Mouse (Mus musculus) embryonic facial prominence, embryonic 11.5 days (tissue): ENCODE data around the gene Fam187b. TPM values are rescaled to one million over a fixed set of nuclear protein-coding genes. Genes with fewer than 3 reads are reported as not detected.

Source experiments
- polyA plus RNA-seq: library from polyadenylated mRNA; unstranded; fragments of >200 nt; fragmentation: Nextera tagmentation; extraction: Ambion mirVana; gene quantifications from 2 replicates; pipeline ENCODE4 v1.2.1, GENCODE M21; 2014

The Fam187b gene
- polyA plus RNA-seq, 1 experiment from 2014 or later: 1.8 TPM

Other genes starting within 250 kb of the Fam187b start
- gene Tmem147, start 244.2 kb upstream of the Fam187b start, polyA plus RNA-seq: 129 and 145 TPM in 2 replicates
- gene Gapdhs, start 230.1 kb upstream of the Fam187b start, polyA plus RNA-seq: 0.24 TPM in 1 of 2 replicates, not detected in the other
- 1.0 and 2.0 TPM in 2 replicates for gene Sbsn, start 222.3 kb upstream of the Fam187b start, polyA plus RNA-seq
- not detected in 2 replicates for gene Dmkn, start 210.0 kb upstream of the Fam187b start, polyA plus RNA-seq
- not detected in 2 replicates for gene Krtdap, start 185.9 kb upstream of the Fam187b start, polyA plus RNA-seq
- not detected in 2 replicates for gene Ffar2, start 150.0 kb upstream of the Fam187b start, polyA plus RNA-seq
- not detected in 2 replicates for gene Ffar3, start 117.6 kb upstream of the Fam187b start, polyA plus RNA-seq
- gene Ffar1, start 112.2 kb upstream of the Fam187b start, polyA plus RNA-seq: not detected in 2 replicates
- not detected in 2 replicates for gene Cd22, start 93.4 kb upstream of the Fam187b start, polyA plus RNA-seq
- gene Mag, start 58.9 kb upstream of the Fam187b start, polyA plus RNA-seq: 0.17 and 0.42 TPM in 2 replicates
- not detected in 2 replicates for gene Hamp2, start 49.1 kb upstream of the Fam187b start, polyA plus RNA-seq
- gene Hamp, start 29.8 kb upstream of the Fam187b start, polyA plus RNA-seq: not detected in 2 replicates
- gene Usf2, start 17.0 kb upstream of the Fam187b start, polyA plus RNA-seq: 21.9 and 25.9 TPM in 2 replicates
- gene Lsr, start 326 bp upstream of the Fam187b start, polyA plus RNA-seq: 18.9 and 20.5 TPM in 2 replicates
- gene Fxyd5, start 68.7 kb downstream of the Fam187b start, polyA plus RNA-seq: 10.3 and 12.5 TPM in 2 replicates
- gene Fxyd7, start 77.7 kb downstream of the Fam187b start, polyA plus RNA-seq: 8.7 and 11.2 TPM in 2 replicates
- 11.8 and 12.0 TPM in 2 replicates for gene Fxyd1, start 83.4 kb downstream of the Fam187b start, polyA plus RNA-seq
- 1.2 and 1.5 TPM in 2 replicates for gene Lgi4, start 85.6 kb downstream of the Fam187b start, polyA plus RNA-seq
- 11.8 TPM in 2 replicates for gene Fxyd3, start 102.9 kb downstream of the Fam187b start, polyA plus RNA-seq
- 2.2 and 3.6 TPM in 2 replicates for gene Hpn, start 141.5 kb downstream of the Fam187b start, polyA plus RNA-seq
- gene Scn1b, start 153.2 kb downstream of the Fam187b start, polyA plus RNA-seq: 0.81 and 0.96 TPM in 2 replicates
- gene Gramd1a, start 182.1 kb downstream of the Fam187b start, polyA plus RNA-seq: 76.7 and 76.8 TPM in 2 replicates